Mouse (Mus musculus) midbrain, embryonic 11.5 days (tissue): Measurements from ENCODE around the gene Gch1. TPM values are rescaled to one million over a fixed set of nuclear protein-coding genes. Genes with fewer than 3 reads are reported as not detected.

Source experiments
- ATAC-seq: fragments of 200-750 bp; cut with Nextera tagmentation; 2 replicates; pipeline ENCODE4 v1.8.0; 2017; ENCODE audit warnings: moderate TSS enrichment, moderate library complexity; ENCODE audit not compliant: low FRiP score
- DNase-seq: peaks from one replicate; pipeline ENCODE4 v3.0.0; 2015; ENCODE audit warnings: low spot score; ENCODE audit errors: missing footprints
- H3K27ac ChIP-seq: fragments of 300-500 bp; sonication (generic); 2 replicates; pipeline ENCODE4 v1.5.1; 2014; ENCODE audit warnings: low read depth, low read length
- H3K27me3 ChIP-seq: fragments of 300-500 bp; sonication (generic); 2 replicates; pipeline ENCODE4 v1.6.1; 2014; ENCODE audit warnings: mild to moderate bottlenecking, low read length, moderate library complexity, mixed read lengths; ENCODE audit not compliant: control insufficient read depth, insufficient read depth
- H3K36me3 ChIP-seq: fragments of 300-500 bp; sonication (generic); 2 replicates; pipeline ENCODE4 v1.6.1; 2014; ENCODE audit warnings: mild to moderate bottlenecking, low read length, moderate library complexity, mixed read lengths; ENCODE audit not compliant: control insufficient read depth, insufficient read depth
- H3K4me1 ChIP-seq: fragments of 300-500 bp; sonication (generic); 2 replicates; pipeline ENCODE4 v1.6.1; 2014; ENCODE audit warnings: low read length; ENCODE audit not compliant: control insufficient read depth, insufficient read depth
- H3K4me2 ChIP-seq: fragments of 300-500 bp; sonication (generic); 2 replicates; pipeline ENCODE4 v1.6.1; 2014; ENCODE audit warnings: mild to moderate bottlenecking, moderate library complexity
- H3K4me3 ChIP-seq: fragments of 300-500 bp; sonication (generic); 2 replicates; pipeline ENCODE4 v1.5.1; 2014; ENCODE audit warnings: low read depth, low read length
- H3K9ac ChIP-seq: fragments of 300-500 bp; sonication (generic); 2 replicates; pipeline ENCODE4 v1.6.1; 2014; ENCODE audit warnings: low read length
- H3K9me3 ChIP-seq: fragments of 300-500 bp; sonication (generic); 2 replicates; pipeline ENCODE4 v1.6.1; 2016; ENCODE audit warnings: low read length; ENCODE audit not compliant: control insufficient read depth
- WGBS: fragments of 180-500 bp; shearing (Covaris S2); extraction: QIAGEN DNeasy Blood & Tissue Kit; methylation state at CpG from one replicate; pipeline ENCODE4 v1.1.7; 2014; 5-methylcytosine and 5-hydroxymethylcytosine counted together
- polyA plus RNA-seq: library from polyadenylated mRNA; unstranded; fragments of >200 nt; fragmentation: Nextera tagmentation; extraction: Ambion mirVana; gene quantifications from 2 replicates; pipeline ENCODE4 v1.2.1, GENCODE M21; 2014

Gene Gch1
- polyA plus RNA-seq, 1 experiment from 2014 or later, result 2.9 TPM

GRCm38 (mm10) chr14:47190626-47191025 is 1.4 kb upstream of the Gch1 start:
- Histone ChIP-seq H3K27ac (no peak overlapping the region), H3K4me1 (peaks cover 4% of the 10 kb centered on the region), H3K36me3 (no peaks in the 10 kb centered on the region), H3K9ac (no peak overlapping the region), H3K9me3 (no peaks in the 10 kb centered on the region), H3K4me2 (no peak overlapping the region), H3K27me3 (peaks cover 13% of the 10 kb centered on the region), H3K4me3 (no peak overlapping the region)
- 76% methylated on average over 4 of the region's 4 CpGs for WGBS
- no peak for DNase-seq
- no peak for ATAC-seq

DNA sequence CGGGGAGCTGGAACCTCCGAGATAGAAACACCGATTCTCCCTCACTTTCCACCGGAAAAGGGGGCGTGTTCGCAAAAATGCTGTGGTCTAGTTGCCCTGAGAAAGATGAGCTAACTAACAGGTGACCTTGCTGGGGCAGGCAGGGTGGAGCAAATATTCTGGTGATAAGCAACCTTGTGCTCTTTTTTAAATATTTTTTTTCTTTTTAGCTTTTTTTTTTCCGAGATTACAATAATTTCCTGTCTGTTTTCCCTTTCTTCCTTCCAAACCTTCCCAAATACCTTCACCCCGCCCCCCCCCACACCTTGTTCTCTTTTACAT is 382 bp upstream of the Gch1 start:
- 16% methylated on average over 8 of the region's 8 CpGs for WGBS
- peaks cover 13% of the 10 kb centered on the region for H3K27me3 ChIP-seq
- H3K4me1 ChIP-seq, result peaks cover 4% of the 10 kb centered on the region
- H3K4me3 ChIP-seq, result peak overlapping the region; percentile 77
- no peak for DNase-seq
- H3K9me3 ChIP-seq, result no peaks in the 10 kb centered on the region
- H3K36me3 ChIP-seq, result no peaks in the 10 kb centered on the region
- H3K9ac ChIP-seq, result peak overlapping the region; percentile 65; the same call in 1 of the 2 replicates
- peak overlapping the region; percentile 99 for H3K4me2 ChIP-seq
- ATAC-seq, result peak; percentile 47
- no peak overlapping the region for H3K27ac ChIP-seq

DNA sequence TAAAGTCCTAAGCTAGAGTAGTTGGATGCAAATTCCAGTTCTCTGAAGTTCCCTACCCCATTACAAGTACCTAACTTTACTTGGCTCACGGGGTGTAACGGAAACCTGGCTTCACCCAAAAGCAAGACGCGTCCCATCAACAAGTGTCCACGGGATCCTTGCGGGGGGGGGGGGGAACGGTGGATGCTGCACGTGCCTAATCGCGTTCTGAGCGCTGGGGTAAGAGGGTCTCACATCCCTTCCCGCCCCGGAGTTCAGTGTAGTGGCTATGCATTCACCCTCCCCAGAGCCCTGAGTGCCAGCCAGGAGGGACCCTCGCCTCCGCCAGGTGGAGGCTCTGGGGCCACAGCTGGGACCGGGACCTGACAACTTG is 752 bp downstream of the Gch1 start:
- Histone ChIP-seq H3K27me3 (peaks cover 13% of the 10 kb centered on the region), H3K9ac (peak overlapping the region; percentile 65), H3K4me3 (peak overlapping the region; percentile 77), H3K36me3 (no peaks in the 10 kb centered on the region), H3K9me3 (no peaks in the 10 kb centered on the region), H3K27ac (no peak overlapping the region), H3K4me1 (peaks cover 4% of the 10 kb centered on the region), H3K4me2 (peak overlapping the region; percentile 99)
- DNase-seq, result no peak
- ATAC-seq, result peak; percentile 56
- WGBS, result 1% methylated on average over 16 of the region's 16 CpGs

GRCm38 (mm10) chr14:47187666-47188360 is 1.4 kb downstream of the Gch1 start:
- no peak overlapping the region for H3K4me3 ChIP-seq

GRCm38 (mm10) chr14:47187261-47187660 is 2.0 kb downstream of the Gch1 start:
- DNase-seq (no peak), ATAC-seq (no peak)
- Histone ChIP-seq H3K36me3 (no peaks in the 10 kb centered on the region), H3K27ac (no peak overlapping the region), H3K27me3 (peaks cover 13% of the 10 kb centered on the region), H3K9ac (no peak overlapping the region), H3K4me2 (no peak overlapping the region), H3K9me3 (no peaks in the 10 kb centered on the region), H3K4me1 (peaks cover 4% of the 10 kb centered on the region), H3K4me3 (no peak overlapping the region)
- WGBS, result 4% methylated on average over 1 of the region's 1 CpGs

More at GRCm38 (mm10) chr14:47187666-47188360, 1.4 kb downstream of the Gch1 start:
- H3K4me1 ChIP-seq, result peaks cover 4% of the 10 kb centered on the region
- H3K36me3 ChIP-seq, result no peaks in the 10 kb centered on the region
- no peak overlapping the region for H3K4me2 ChIP-seq
- peaks cover 13% of the 10 kb centered on the region for H3K27me3 ChIP-seq
- H3K27ac ChIP-seq, result no peak overlapping the region
- no peaks in the 10 kb centered on the region for H3K9me3 ChIP-seq
- H3K9ac ChIP-seq, result no peak overlapping the region
- ATAC-seq (no peak), DNase-seq (no peak)
- 32% methylated on average over 12 of the region's 12 CpGs for WGBS

GRCm38 (mm10) chr14:47186561-47186960 is 2.7 kb downstream of the Gch1 start:
- 75% methylated on average over 2 of the region's 2 CpGs for WGBS
- H3K27me3 ChIP-seq, result peaks cover 13% of the 10 kb centered on the region
- no peak for DNase-seq
- no peak for ATAC-seq
- H3K36me3 ChIP-seq, result no peaks in the 10 kb centered on the region
- H3K4me1 ChIP-seq, result peaks cover 4% of the 10 kb centered on the region
- H3K9me3 ChIP-seq, result no peaks in the 10 kb centered on the region
- no peak overlapping the region for H3K4me3 ChIP-seq
- no peak overlapping the region for H3K27ac ChIP-seq
- H3K9ac ChIP-seq, result no peak overlapping the region
- no peak overlapping the region for H3K4me2 ChIP-seq

GRCm38 (mm10) chr14:47181497-47182290 is 7.5 kb downstream of the Gch1 start:
- H3K4me3 ChIP-seq, result no peak overlapping the region
- no peak for DNase-seq
- 69% methylated on average over 11 of the region's 11 CpGs for WGBS
- no peaks in the 10 kb centered on the region for H3K4me1 ChIP-seq
- no peaks in the 10 kb centered on the region for H3K36me3 ChIP-seq
- H3K9ac ChIP-seq, result no peak overlapping the region
- no peaks in the 10 kb centered on the region for H3K27me3 ChIP-seq
- no peak for ATAC-seq
- no peak overlapping the region for H3K27ac ChIP-seq
- H3K9me3 ChIP-seq, result no peaks in the 10 kb centered on the region
- no peak overlapping the region for H3K4me2 ChIP-seq

- no peaks in the 10 kb centered on the region for H3K4me1 ChIP-seq
- no peak overlapping the region for H3K9ac ChIP-seq
- no peak for DNase-seq
- 93% methylated on average over 5 of the region's 5 CpGs for WGBS
- no peaks in the 10 kb centered on the region for H3K9me3 ChIP-seq
- no peak overlapping the region for H3K4me3 ChIP-seq
- no peak for ATAC-seq
- H3K4me2 ChIP-seq, result no peak overlapping the region
- H3K36me3 ChIP-seq, result no peaks in the 10 kb centered on the region
- no peak overlapping the region for H3K27ac ChIP-seq
- H3K27me3 ChIP-seq, result no peaks in the 10 kb centered on the region
Observed at GRCm38 (mm10) chr14:47178851-47179250, 10.4 kb downstream of the Gch1 start.

DNA sequence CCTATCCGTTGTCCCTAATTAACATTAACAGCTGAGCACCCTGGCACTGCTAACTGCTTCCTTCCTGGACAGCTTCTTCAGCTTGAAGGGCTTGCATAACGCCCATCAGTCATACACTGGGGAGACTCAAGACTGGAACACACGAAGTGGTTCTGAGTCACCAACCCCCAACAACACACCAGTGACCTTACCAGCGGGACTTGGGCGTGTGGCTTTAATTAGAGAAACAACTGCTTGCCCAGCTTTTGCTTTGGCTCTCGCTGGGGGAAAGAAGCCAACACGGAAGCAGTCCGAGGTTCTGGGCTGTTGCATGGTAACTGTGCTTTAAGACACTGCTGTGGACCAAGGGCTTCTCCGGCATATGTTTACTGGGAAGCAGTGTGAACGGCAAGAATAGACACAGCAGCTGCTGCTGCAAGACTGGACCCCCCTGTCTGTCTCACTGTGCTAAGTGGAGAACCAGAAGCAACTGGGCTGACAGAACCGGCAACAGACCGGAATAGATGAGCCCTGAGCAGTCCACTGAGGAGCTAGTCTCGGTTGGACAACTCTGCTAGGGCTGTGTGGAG is 11.3 kb downstream of the Gch1 start:
- no peaks in the 10 kb centered on the region for H3K9me3 ChIP-seq
- no peak overlapping the region for H3K27ac ChIP-seq
- DNase-seq (no peak), ATAC-seq (no peak)
- no peak overlapping the region for H3K9ac ChIP-seq
- no peaks in the 10 kb centered on the region for H3K27me3 ChIP-seq
- WGBS, result 72% methylated on average over 13 of the region's 13 CpGs
- no peak overlapping the region for H3K4me2 ChIP-seq
- no peak overlapping the region for H3K4me3 ChIP-seq
- no peaks in the 10 kb centered on the region for H3K36me3 ChIP-seq
- no peaks in the 10 kb centered on the region for H3K4me1 ChIP-seq
